Mouse (Mus musculus): Measurements from ENCODE around the gene Smyd2.

- TF ChIP-seq CTCF (IDR thresholded peaks at IDR 0.05; ENCODE audit: low read depth, low read length): no peak
- no peak for TF ChIP-seq POLR2A (IDR thresholded peaks at IDR 0.05; ENCODE audit: borderline replicate concordance, low read depth, low read length)
Observed at GRCm38 (mm10) chr1:189854646-189855045, 67.5 kb downstream of the Smyd2 start.

All from bone marrow macrophage, adult 2 months (primary cell).